Mouse (Mus musculus) neural tube, embryonic 10.5 days (tissue): ENCODE measurements around the gene Pard3b.

Experiments
- DNase-seq: peaks from one replicate; pipeline ENCODE4 v3.0.0-alpha.2; 2017; ENCODE audit warnings: low spot score; ENCODE audit errors: extremely low spot score

The Pard3b gene

GRCm38 (mm10) chr1:61747481-61747880 is 108.9 kb downstream of the Pard3b start:
- no peak for DNase-seq

GRCm38 (mm10) chr1:61751008-61751407 is 112.4 kb downstream of the Pard3b start:
- no peak for DNase-seq

- no peak for DNase-seq
Observed at GRCm38 (mm10) chr1:61756771-61757170, 118.1 kb downstream of the Pard3b start.

GRCm38 (mm10) chr1:61771213-61771612 is 132.6 kb downstream of the Pard3b start:
- DNase-seq, result peak; percentile 60

GRCm38 (mm10) chr1:61778731-61779130 is 140.1 kb downstream of the Pard3b start:
- no peak for DNase-seq

- no peak for DNase-seq
Observed at GRCm38 (mm10) chr1:61779906-61780305, 141.3 kb downstream of the Pard3b start.

- no peak for DNase-seq
Observed at GRCm38 (mm10) chr1:61796296-61796695, 157.7 kb downstream of the Pard3b start.

- no peak for DNase-seq
Observed at GRCm38 (mm10) chr1:61820213-61820612, 181.6 kb downstream of the Pard3b start.

GRCm38 (mm10) chr1:61825560-61826191 is 187.1 kb downstream of the Pard3b start:
- no peak for DNase-seq

- no peak for DNase-seq
Observed at GRCm38 (mm10) chr1:61837006-61837544, 198.5 kb downstream of the Pard3b start.

- no peak for DNase-seq
Observed at GRCm38 (mm10) chr1:61846606-61847005, 208.0 kb downstream of the Pard3b start.

GRCm38 (mm10) chr1:61849029-61849714 is 210.5 kb downstream of the Pard3b start:
- DNase-seq, result no peak

- no peak for DNase-seq
Observed at GRCm38 (mm10) chr1:61850471-61850870, 211.8 kb downstream of the Pard3b start.

GRCm38 (mm10) chr1:61851176-61851575 is 212.6 kb downstream of the Pard3b start:
- no peak for DNase-seq

GRCm38 (mm10) chr1:61867286-61868082 is 228.9 kb downstream of the Pard3b start:
- no peak for DNase-seq

GRCm38 (mm10) chr1:61874875-61875274 is 236.3 kb downstream of the Pard3b start:
- no peak for DNase-seq

- DNase-seq, result no peak
Observed at GRCm38 (mm10) chr1:61879706-61880470, 241.3 kb downstream of the Pard3b start.

- no peak for DNase-seq
Observed at GRCm38 (mm10) chr1:61896048-61896447, 257.4 kb downstream of the Pard3b start.

- DNase-seq, result no peak
Observed at GRCm38 (mm10) chr1:61903271-61904007, 264.8 kb downstream of the Pard3b start.

GRCm38 (mm10) chr1:61904036-61904435 is 265.4 kb downstream of the Pard3b start:
- DNase-seq, result no peak
